Comparison of ENCODE assay signal across 17 mouse cellular contexts in the genomic region with DNA sequence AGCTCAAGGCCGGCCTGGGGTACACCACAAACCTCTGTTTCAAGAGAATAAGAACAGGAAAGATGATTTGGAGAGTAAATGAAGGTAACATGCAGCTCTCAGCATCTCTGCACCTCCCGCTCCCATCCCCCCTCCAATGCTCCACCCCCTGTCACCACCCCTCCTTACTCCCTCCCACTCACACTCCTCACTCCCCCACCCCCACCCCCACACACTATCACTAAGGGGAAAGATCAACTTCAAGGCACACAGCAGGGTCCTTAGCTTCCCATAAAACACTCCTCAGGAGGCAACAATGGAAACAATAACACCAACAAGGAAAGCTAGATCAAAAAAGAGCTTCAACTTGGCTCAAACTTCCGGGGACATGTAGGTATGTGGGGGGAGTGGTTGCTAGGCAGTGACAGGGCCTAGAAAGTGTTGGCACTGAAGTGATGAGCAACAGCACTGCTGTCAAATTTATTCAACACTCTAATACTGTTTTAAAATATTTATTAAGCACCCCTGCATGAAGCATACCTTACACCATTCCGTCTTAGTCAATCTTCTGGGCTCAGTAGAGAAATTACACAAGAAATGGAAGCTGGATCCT. TPM values are rescaled to one million over a fixed set of nuclear protein-coding genes. Genes with fewer than 3 reads are reported as not detected.
DNase-seq lines count a peak whose midpoint lies in the region; ATAC-seq and TF ChIP-seq lines count a peak whose summit lies in the region.
"Had no signal": no experiment of that assay in that cellular context is flagged by ENCODE, and none has a peak within 500 bp of the region (broad histone marks: within the 10 kb centered on the region; RNA-seq: fewer than 3 reads in every experiment).

No protein-coding gene starts in this region.

- 25% methylated on average over 4 of the region's 4 CpGs for WGBS in kidney, embryonic 15.5 days
- 7% methylated on average over 4 of the region's 4 CpGs for WGBS in midbrain, embryonic 12.5 days
- WGBS in heart, adult 2 months, result 46% methylated on average over 4 of the region's 4 CpGs

- DNase-seq in embryo, embryonic 10.5 days (ENCODE audit: low spot score), result peak; percentile 37
- DNase-seq in embryo, embryonic 10 days (ENCODE audit: low spot score), result no peak
- DNase-seq in kidney, adult 18-20 months, result no peak
- DNase-seq in ZHBTc4 (ENCODE audit: low read depth, low spot score), result peak; percentile 86
- no peak for DNase-seq in ovary, postnatal 36 days (ENCODE audit: low spot score)
- DNase-seq in heart, adult 2 months, result no peak
- DNase-seq: cerebellum, adult 9-10 months; gastrocnemius, adult 2 months; liver, postnatal 0 days; right cerebral cortex, adult 18-20 months had no signal

- no peaks in the 10 kb centered on the region for H3K27me3 ChIP-seq in kidney, embryonic 15.5 days
- no peaks in the 10 kb centered on the region for H3K27me3 ChIP-seq in midbrain, embryonic 12.5 days
- H3K27me3 ChIP-seq in heart, adult 2 months (ENCODE audit: control insufficient read depth, insufficient read depth, low read length), result no peaks in the 10 kb centered on the region
- H3K27me3 ChIP-seq: embryonic facial prominence, embryonic 12.5 days; limb, embryonic 13.5 days had no signal

- no peaks in the 10 kb centered on the region for H3K36me3 ChIP-seq in kidney, embryonic 15.5 days
- H3K36me3 ChIP-seq in midbrain, embryonic 12.5 days, result no peaks in the 10 kb centered on the region
- peaks cover 15% of the 10 kb centered on the region for H3K36me3 ChIP-seq in heart, adult 2 months (ENCODE audit: control insufficient read depth, insufficient read depth, low read length)
- H3K36me3 ChIP-seq: embryonic facial prominence, embryonic 12.5 days; limb, embryonic 13.5 days had no signal

- H3K4me2 ChIP-seq in kidney, embryonic 15.5 days, result no peak overlapping the region
- no peak overlapping the region; the same call in 1 of the 2 replicates for H3K4me2 ChIP-seq in midbrain, embryonic 12.5 days (replicated peaks)
- H3K4me2 ChIP-seq: embryonic facial prominence, embryonic 12.5 days; limb, embryonic 13.5 days had no signal

- no peaks in the 10 kb centered on the region; the same call in 1 of the 2 replicates for H3K79me2 ChIP-seq in heart, adult 2 months (replicated peaks; ENCODE audit: control insufficient read depth, insufficient read depth, low read length)

- TF ChIP-seq CTCF in heart, adult 2 months (IDR thresholded peaks at IDR 0.05), result no peak

- no peaks in the 10 kb centered on the region for H3K9me3 ChIP-seq in kidney, embryonic 15.5 days (replicated peaks)
- H3K9me3 ChIP-seq in midbrain, embryonic 12.5 days, result no peaks in the 10 kb centered on the region
- H3K9me3 ChIP-seq: embryonic facial prominence, embryonic 12.5 days; limb, embryonic 13.5 days had no signal

- TF ChIP-seq POLR2A in heart, adult 2 months (IDR thresholded peaks at IDR 0.05; ENCODE audit: insufficient read depth, low read depth, low read length), result no peak

- H3K27ac ChIP-seq in kidney, embryonic 15.5 days, result 0 out of 2 replicates have a peak overlapping the region, but pooled peaks have one; percentile 48
- peak overlapping the region; percentile 47 for H3K27ac ChIP-seq in midbrain, embryonic 12.5 days (replicated peaks)
- H3K27ac ChIP-seq in heart, adult 2 months, result no peak overlapping the region
- H3K27ac ChIP-seq: embryonic facial prominence, embryonic 12.5 days; gastrocnemius, adult 2 months; limb, embryonic 13.5 days; macrophage had no signal

- intact Hi-C loops in heart, adult 2 months (cut with DNase I), result loop anchor here (2.0 to 10.0 kb wide), 2 partner anchors 117 to 781 kb away; a partner anchor contains a TSS

- no peak for TF ChIP-seq EP300 in heart, adult 2 months (IDR thresholded peaks at IDR 0.05; ENCODE audit: insufficient read depth, low read depth, low read length)

- H3K4me3 ChIP-seq in kidney, embryonic 15.5 days (replicated peaks), result no peak overlapping the region
- no peak overlapping the region for H3K4me3 ChIP-seq in midbrain, embryonic 12.5 days
- no peak overlapping the region for H3K4me3 ChIP-seq in heart, adult 2 months
- H3K4me3 ChIP-seq: embryonic facial prominence, embryonic 12.5 days; gastrocnemius, adult 2 months; limb, embryonic 13.5 days had no signal

- H3K4me1 ChIP-seq in kidney, embryonic 15.5 days, result peaks cover 31% of the 10 kb centered on the region
- H3K4me1 ChIP-seq in midbrain, embryonic 12.5 days, result peaks cover 33% of the 10 kb centered on the region
- peaks cover 9% of the 10 kb centered on the region for H3K4me1 ChIP-seq in heart, adult 2 months (ENCODE audit: control insufficient read depth, insufficient read depth, low read length)

- H3K9ac ChIP-seq in kidney, embryonic 15.5 days, result no peak overlapping the region
- no peak overlapping the region for H3K9ac ChIP-seq in midbrain, embryonic 12.5 days (replicated peaks)
- no peak overlapping the region for H3K9ac ChIP-seq in heart, adult 2 months (ENCODE audit: low read depth, low read length)
- H3K9ac ChIP-seq: embryonic facial prominence, embryonic 12.5 days; limb, embryonic 13.5 days; liver, postnatal 0 days had no signal

- ATAC-seq in kidney, embryonic 15.5 days (replicated peaks; ENCODE audit: low FRiP score), result no peak
- ATAC-seq in midbrain, embryonic 12.5 days (ENCODE audit: low FRiP score, low read depth), result no peak
- ATAC-seq: activated CD4-positive, CD25-positive, alpha-beta regulatory T cell, adult 4 months; inflammation-experienced regulatory T-cells, adult 6 months; liver, postnatal 0 days had no signal

RNA-seq across cellular contexts. Expression of a gene that starts 1.6 kb away (rescaled TPM):
- 57.1 and 74.5 TPM in 2 replicates for polyA plus RNA-seq in kidney, embryonic 15.5 days (2015; fragmentation: Nextera tagmentation; extraction: Ambion mirVana)
- polyA plus RNA-seq in midbrain, embryonic 12.5 days (2016; fragmentation: Nextera tagmentation; extraction: Ambion mirVana), result 64.0 and 65.8 TPM in 2 replicates
- total RNA-seq in heart, adult 2 months (2021), result 100 to 1,000 TPM; 188 to 216 TPM
- polyA plus RNA-seq in heart, adult 2 months (2012; rRNA removed), result 162 and 185 TPM in 2 replicates

Comparison
In these comparisons a context has a peak if more than half of its experiments do, and no peak if none do; other contexts are left out.
1. DNase-seq: peak in embryo, embryonic 10.5 days (single experiment) and ZHBTc4 (single experiment); none in embryo, embryonic 10 days (single experiment), kidney, adult 18-20 months (single experiment), ovary, postnatal 36 days (single experiment) and heart, adult 2 months (0 of 2).